Mouse (Mus musculus): ENCODE measurements around the gene Dzip1. TPM values are rescaled to one million over a fixed set of nuclear protein-coding genes. Genes with fewer than 3 reads are reported as not detected.

Dzip1 gene
- total RNA-seq, 2 experiments from 2014 or later, result 2.8 to 3.8 TPM

GRCm38 (mm10) chr14:118878346-118878910 lies 46.8 kb downstream of the Dzip1 start:
- ATAC-seq (replicated peaks; ENCODE audit: low FRiP score, low TSS enrichment, poor library complexity, severe bottlenecking), result no peak

- ATAC-seq (replicated peaks; ENCODE audit: low FRiP score, low TSS enrichment, poor library complexity, severe bottlenecking), result no peak
These were observed 50.4 kb downstream of the Dzip1 start for GRCm38 (mm10) chr14:118874786-118875415.

- no peak for ATAC-seq (replicated peaks; ENCODE audit: low FRiP score, low TSS enrichment, poor library complexity, severe bottlenecking)
These were observed 51.1 kb downstream of the Dzip1 start for GRCm38 (mm10) chr14:118874126-118874525.

GRCm38 (mm10) chr14:118869712-118870111 lies 55.5 kb downstream of the Dzip1 start:
- peak; percentile 87 for ATAC-seq (replicated peaks; ENCODE audit: low FRiP score, low TSS enrichment, poor library complexity, severe bottlenecking)

- no peak for ATAC-seq (replicated peaks; ENCODE audit: low FRiP score, low TSS enrichment, poor library complexity, severe bottlenecking)
These were observed 57.0 kb downstream of the Dzip1 start for GRCm38 (mm10) chr14:118868102-118868724.

- no peak for ATAC-seq (replicated peaks; ENCODE audit: low FRiP score, low TSS enrichment, poor library complexity, severe bottlenecking)
These were observed 57.9 kb downstream of the Dzip1 start for GRCm38 (mm10) chr14:118867366-118867765.

- ATAC-seq (replicated peaks; ENCODE audit: low FRiP score, low TSS enrichment, poor library complexity, severe bottlenecking), result peak; percentile 52
These were observed 59.0 kb downstream of the Dzip1 start for GRCm38 (mm10) chr14:118866014-118866811.

GRCm38 (mm10) chr14:118864905-118865304 lies 60.4 kb downstream of the Dzip1 start:
- ATAC-seq (replicated peaks; ENCODE audit: low FRiP score, low TSS enrichment, poor library complexity, severe bottlenecking), result no peak

GRCm38 (mm10) chr14:118862253-118862652 lies 63.0 kb downstream of the Dzip1 start:
- ATAC-seq (replicated peaks; ENCODE audit: low FRiP score, low TSS enrichment, poor library complexity, severe bottlenecking), result peak; percentile 82

- ATAC-seq (replicated peaks; ENCODE audit: low FRiP score, low TSS enrichment, poor library complexity, severe bottlenecking), result no peak
These were observed 66.9 kb downstream of the Dzip1 start for GRCm38 (mm10) chr14:118858318-118858717.

GRCm38 (mm10) chr14:118856563-118856962 lies 68.7 kb downstream of the Dzip1 start:
- ATAC-seq (replicated peaks; ENCODE audit: low FRiP score, low TSS enrichment, poor library complexity, severe bottlenecking), result peak; percentile 51; the same call in 1 of the 2 replicates

GRCm38 (mm10) chr14:118855141-118855800 lies 70.0 kb downstream of the Dzip1 start:
- ATAC-seq (replicated peaks; ENCODE audit: low FRiP score, low TSS enrichment, poor library complexity, severe bottlenecking), result peak; percentile 73

GRCm38 (mm10) chr14:118854371-118855114 lies 70.7 kb downstream of the Dzip1 start:
- peak; percentile 38 for ATAC-seq (replicated peaks; ENCODE audit: low FRiP score, low TSS enrichment, poor library complexity, severe bottlenecking)

- ATAC-seq (replicated peaks; ENCODE audit: low FRiP score, low TSS enrichment, poor library complexity, severe bottlenecking), result no peak
These were observed 73.7 kb downstream of the Dzip1 start for GRCm38 (mm10) chr14:118851496-118852107.

- no peak for ATAC-seq (replicated peaks; ENCODE audit: low FRiP score, low TSS enrichment, poor library complexity, severe bottlenecking)
These were observed 74.6 kb downstream of the Dzip1 start for GRCm38 (mm10) chr14:118850696-118851035.

GRCm38 (mm10) chr14:118850011-118850695 lies 75.1 kb downstream of the Dzip1 start:
- ATAC-seq (replicated peaks; ENCODE audit: low FRiP score, low TSS enrichment, poor library complexity, severe bottlenecking), result 0 out of 2 replicates have a peak, but pooled peaks have one; percentile 5

- ATAC-seq (replicated peaks; ENCODE audit: low FRiP score, low TSS enrichment, poor library complexity, severe bottlenecking), result no peak
These were observed 77.1 kb downstream of the Dzip1 start for GRCm38 (mm10) chr14:118848171-118848570.

- ATAC-seq (replicated peaks; ENCODE audit: low FRiP score, low TSS enrichment, poor library complexity, severe bottlenecking), result 0 out of 2 replicates have a peak, but pooled peaks have one; percentile 25
These were observed 78.4 kb downstream of the Dzip1 start for GRCm38 (mm10) chr14:118846834-118847233.
